ENCODE assay signal across 14 mouse cellular contexts in the genomic region with DNA sequence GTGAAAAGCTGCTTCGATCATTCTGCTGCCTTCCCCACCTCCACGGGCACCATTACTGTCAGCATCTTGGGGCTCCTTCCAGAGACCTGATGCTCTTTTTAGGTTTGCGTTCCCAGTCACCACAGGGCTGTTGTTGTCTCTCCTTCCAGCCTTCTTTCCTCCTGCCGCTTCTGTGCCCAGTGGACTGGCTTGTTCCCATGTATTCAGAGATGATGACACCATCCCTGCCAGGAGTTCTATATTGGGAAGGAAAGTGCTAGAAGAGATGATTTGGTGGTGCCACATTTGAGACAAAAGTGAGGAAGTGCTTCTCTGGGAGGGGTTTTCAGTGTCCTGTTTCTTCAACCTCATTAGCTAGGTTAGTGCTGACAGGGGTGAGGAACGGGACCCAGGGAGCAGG. TPM values are rescaled to one million over a fixed set of nuclear protein-coding genes. Genes with fewer than 3 reads are reported as not detected.
"Had no signal": no experiment of that assay in that cellular context is flagged by ENCODE, and none has a peak within 500 bp of the region (broad histone marks: within the 10 kb centered on the region; RNA-seq: fewer than 3 reads in every experiment).

No protein-coding gene starts in this region.

- H3K4me2 ChIP-seq: limb, embryonic 13.5 days; midbrain, embryonic 13.5 days; neural tube, embryonic 15.5 days; stomach, embryonic 15.5 days had no signal

- DNase-seq: layer of hippocampus, adult 9-11 months; layer of hippocampus, postnatal 36 days; thymus, adult 2 months; thymus, postnatal 25 days had no signal

- H3K27ac ChIP-seq: kidney, postnatal 0 days; limb, embryonic 13.5 days; liver, embryonic 14.5 days; midbrain, embryonic 13.5 days; neural tube, embryonic 15.5 days; stomach, embryonic 15.5 days had no signal

- ATAC-seq: midbrain, embryonic 13.5 days had no signal

- H3K36me3 ChIP-seq: limb, embryonic 13.5 days; midbrain, embryonic 13.5 days; neural tube, embryonic 15.5 days; stomach, embryonic 15.5 days had no signal

- H3K9ac ChIP-seq: limb, embryonic 13.5 days; liver, embryonic 14.5 days; midbrain, embryonic 13.5 days; neural tube, embryonic 15.5 days; stomach, embryonic 15.5 days had no signal

- H3K4me3 ChIP-seq: limb, embryonic 13.5 days; midbrain, embryonic 13.5 days; neural tube, embryonic 15.5 days; stomach, embryonic 15.5 days had no signal

- H3K9me3 ChIP-seq: limb, embryonic 13.5 days; midbrain, embryonic 13.5 days; neural tube, embryonic 15.5 days; stomach, embryonic 15.5 days had no signal

RNA-seq across cellular contexts. Expression of a gene that starts 58.4 kb away (rescaled TPM):
- total RNA-seq: liver, adult 2 months; megakaryocyte progenitor cell, adult 5-6 weeks had no signal
- polyA plus RNA-seq: kidney, postnatal 0 days; limb, embryonic 13.5 days; liver, adult 2 months; liver, embryonic 14.5 days; spleen, adult 2 months; urinary bladder, adult 2 months had no signal
